Mouse (Mus musculus) kidney, embryonic 16.5 days (tissue): ENCODE measurements around the gene Kmt2b. TPM values are rescaled to one million over a fixed set of nuclear protein-coding genes. Genes with fewer than 3 reads are reported as not detected.

Experiments
- ATAC-seq: fragments of 200-750 bp; cut with Nextera tagmentation; 2 replicates; pipeline ENCODE4 v1.8.0; 2017; ENCODE audit warnings: moderate TSS enrichment; ENCODE audit not compliant: low FRiP score, low TSS enrichment
- H3K27ac ChIP-seq: fragments of 300-500 bp; sonication (generic); 2 replicates; pipeline ENCODE4 v1.5.1; 2014; ENCODE audit warnings: low read length
- H3K27me3 ChIP-seq: fragments of 300-500 bp; sonication (generic); 2 replicates; pipeline ENCODE4 v1.6.1; 2014; ENCODE audit warnings: low read length, control low read depth, mixed read lengths; ENCODE audit not compliant: insufficient read depth
- H3K36me3 ChIP-seq: fragments of 300-500 bp; sonication (generic); 2 replicates; pipeline ENCODE4 v1.6.1; 2014; ENCODE audit warnings: low read length, control low read depth, mixed read lengths; ENCODE audit not compliant: insufficient read depth
- H3K4me1 ChIP-seq: fragments of 300-500 bp; sonication (generic); 2 replicates; pipeline ENCODE4 v1.6.1; 2014; ENCODE audit warnings: low read length, control low read depth, mixed read lengths; ENCODE audit not compliant: insufficient read depth
- H3K4me2 ChIP-seq: fragments of 300-500 bp; sonication (generic); replicated peaks from 2 replicates; pipeline ENCODE4 v1.6.1; 2014; ENCODE audit warnings: low read depth, low read length
- H3K4me3 ChIP-seq: fragments of 300-500 bp; sonication (generic); 2 replicates; pipeline ENCODE4 v1.5.1; 2014; ENCODE audit warnings: mild to moderate bottlenecking, low read length
- H3K9ac ChIP-seq: fragments of 300-500 bp; sonication (generic); replicated peaks from 2 replicates; pipeline ENCODE4 v1.6.1; 2014; ENCODE audit warnings: low read length
- H3K9me3 ChIP-seq: fragments of 300-500 bp; sonication (generic); 2 replicates; pipeline ENCODE4 v1.6.1; 2016; ENCODE audit warnings: low read length, control low read depth
- WGBS: fragments of 180-500 bp; shearing (Covaris S2); extraction: QIAGEN DNeasy Blood & Tissue Kit; methylation state at CpG from one replicate; pipeline ENCODE4 v1.1.7; 2014; 5-methylcytosine and 5-hydroxymethylcytosine counted together
- polyA plus RNA-seq: library from polyadenylated mRNA; unstranded; fragments of >200 nt; fragmentation: Nextera tagmentation; extraction: Ambion mirVana; gene quantifications from 2 replicates; pipeline ENCODE4 v1.2.1, GENCODE M21; 2015

Kmt2b gene
- polyA plus RNA-seq = 7.8 and 9.0 TPM in 2 replicates

- Histone ChIP-seq H3K4me3 (peak within 1 kb of the TSS; percentile 99), H3K27me3 (no peaks in the 10 kb centered on the region), H3K4me1 (peaks cover 23% of the 10 kb centered on the region), H3K9ac (peak within 1 kb of the TSS; percentile 99), H3K36me3 (peaks cover 26% of the 10 kb centered on the region), H3K9me3 (no peaks in the 10 kb centered on the region), H3K27ac (peak within 1 kb of the TSS; percentile 92), H3K4me2 (peak within 1 kb of the TSS; percentile 90)
- peak; percentile 96 for ATAC-seq
- 1% methylated on average over 50 of the region's 68 CpGs for WGBS
These were observed at the start of gene Kmt2b for GRCm38 (mm10) chr7:30588676-30589434. Gene Kmt2b (minus strand): TSS chr7:30588726.

- Histone ChIP-seq H3K4me3 (no peak overlapping the region), H3K4me1 (peaks cover 15% of the 10 kb centered on the region), H3K27ac (no peak overlapping the region), H3K4me2 (no peak overlapping the region), H3K27me3 (peaks cover 51% of the 10 kb centered on the region), H3K9ac (no peak overlapping the region), H3K9me3 (no peaks in the 10 kb centered on the region), H3K36me3 (peaks cover 16% of the 10 kb centered on the region; the same call in 1 of the 2 replicates)
- 25% methylated on average over 11 of the region's 11 CpGs for WGBS
- ATAC-seq = no peak
These were observed 47.9 kb upstream of the Kmt2b start for GRCm38 (mm10) chr7:30636395-30636794.

GRCm38 (mm10) chr7:30635752-30636151, 47.2 kb upstream of the Kmt2b start, which contains the start of gene Etv2:
Gene Etv2 (minus strand): TSS chr7:30635852.
- 9% methylated on average over 5 of the region's 5 CpGs for whole genome bisulfite sequencing
- Histone ChIP-seq H3K9me3 (no peaks in the 10 kb centered on the region), H3K27me3 (peaks cover 56% of the 10 kb centered on the region), H3K9ac (no peak within 1 kb of the TSS), H3K4me2 (peak within 1 kb of the TSS; percentile 40), H3K4me3 (peak within 1 kb of the TSS; percentile 29), H3K4me1 (peaks cover 15% of the 10 kb centered on the region), H3K27ac (no peak within 1 kb of the TSS), H3K36me3 (peaks cover 10% of the 10 kb centered on the region; the same call in 1 of the 2 replicates)
- no peak for ATAC-seq

- Histone ChIP-seq H3K36me3 (no peaks in the 10 kb centered on the region), H3K27me3 (peaks cover 62% of the 10 kb centered on the region), H3K9me3 (no peaks in the 10 kb centered on the region), H3K4me2 (peak overlapping the region; percentile 40), H3K4me3 (peak overlapping the region; percentile 29), H3K4me1 (peaks cover 15% of the 10 kb centered on the region), H3K9ac (no peak overlapping the region; the same call in 1 of the 2 replicates), H3K27ac (no peak overlapping the region)
- under 1% methylated on average over 20 of the region's 20 CpGs for WGBS
- peak; percentile 76 for ATAC-seq
These were observed 46.1 kb upstream of the Kmt2b start for GRCm38 (mm10) chr7:30634621-30635020.

GRCm38 (mm10) chr7:30633762-30634412, 45.4 kb upstream of the Kmt2b start:
- Histone ChIP-seq H3K4me2 (0 out of 2 replicates have a peak overlapping the region, but pooled peaks have one; percentile 40), H3K27me3 (peaks cover 62% of the 10 kb centered on the region), H3K36me3 (no peaks in the 10 kb centered on the region), H3K9me3 (no peaks in the 10 kb centered on the region), H3K4me1 (peaks cover 8% of the 10 kb centered on the region), H3K9ac (no peak overlapping the region), H3K4me3 (peak overlapping the region; percentile 29; the same call in 1 of the 2 replicates), H3K27ac (no peak overlapping the region)
- ATAC-seq = no peak
- WGBS = 3% methylated on average over 27 of the region's 27 CpGs

GRCm38 (mm10) chr7:30629013-30629412, 40.5 kb upstream of the Kmt2b start:
- no peaks in the 10 kb centered on the region for H3K9me3 ChIP-seq
- H3K4me2 ChIP-seq = no peak overlapping the region
- no peak overlapping the region for H3K9ac ChIP-seq
- no peak for ATAC-seq
- H3K36me3 ChIP-seq = 0 out of 2 replicates have a peak, but pooled peaks cover 3% of the 10 kb centered on the region
- H3K4me3 ChIP-seq = no peak overlapping the region
- H3K27ac ChIP-seq = no peak overlapping the region
- H3K4me1 ChIP-seq = peaks cover 7% of the 10 kb centered on the region
- peaks cover 35% of the 10 kb centered on the region for H3K27me3 ChIP-seq

GRCm38 (mm10) chr7:30626647-30627046, 38.1 kb upstream of the Kmt2b start:
- Histone ChIP-seq H3K27ac (no peak overlapping the region), H3K36me3 (peaks cover 27% of the 10 kb centered on the region), H3K9ac (no peak overlapping the region), H3K9me3 (no peaks in the 10 kb centered on the region), H3K4me3 (no peak overlapping the region), H3K27me3 (peaks cover 14% of the 10 kb centered on the region; the same call in 1 of the 2 replicates), H3K4me1 (peaks cover 7% of the 10 kb centered on the region), H3K4me2 (peak overlapping the region; percentile 62; the same call in 1 of the 2 replicates)
- 83% methylated on average over 5 of the region's 5 CpGs for WGBS
- ATAC-seq = no peak

GRCm38 (mm10) chr7:30625530-30626384, 37.2 kb upstream of the Kmt2b start, which contains the start of gene Cox6b1:
Gene Cox6b1 (minus strand): TSS chr7:30626151.
- H3K27ac ChIP-seq = peak within 1 kb of the TSS; percentile 61; the same call in 1 of the 2 replicates
- H3K4me2 ChIP-seq = peak within 1 kb of the TSS; percentile 62
- H3K4me1 ChIP-seq = peaks cover 7% of the 10 kb centered on the region
- H3K4me3 ChIP-seq = peak within 1 kb of the TSS; percentile 75
- H3K9me3 ChIP-seq = no peaks in the 10 kb centered on the region
- H3K9ac ChIP-seq = peak within 1 kb of the TSS; percentile 88
- H3K36me3 ChIP-seq = peaks cover 27% of the 10 kb centered on the region
- H3K27me3 ChIP-seq = peaks cover 6% of the 10 kb centered on the region; the same call in 1 of the 2 replicates
- 2% methylated on average over 44 of the region's 44 CpGs for WGBS
- peak; percentile 94 for ATAC-seq

GRCm38 (mm10) chr7:30619202-30619601, 30.7 kb upstream of the Kmt2b start:
- H3K4me2 ChIP-seq = no peak overlapping the region
- H3K4me1 ChIP-seq = no peaks in the 10 kb centered on the region
- WGBS = 83% methylated on average over 3 of the region's 3 CpGs
- no peak for ATAC-seq
- H3K9me3 ChIP-seq = no peaks in the 10 kb centered on the region
- H3K9ac ChIP-seq = no peak overlapping the region
- H3K4me3 ChIP-seq = no peak overlapping the region
- no peaks in the 10 kb centered on the region for H3K27me3 ChIP-seq
- H3K27ac ChIP-seq = no peak overlapping the region
- H3K36me3 ChIP-seq = peaks cover 68% of the 10 kb centered on the region
